ENCODE assay signal across 23 mouse cellular contexts in the genomic region with DNA sequence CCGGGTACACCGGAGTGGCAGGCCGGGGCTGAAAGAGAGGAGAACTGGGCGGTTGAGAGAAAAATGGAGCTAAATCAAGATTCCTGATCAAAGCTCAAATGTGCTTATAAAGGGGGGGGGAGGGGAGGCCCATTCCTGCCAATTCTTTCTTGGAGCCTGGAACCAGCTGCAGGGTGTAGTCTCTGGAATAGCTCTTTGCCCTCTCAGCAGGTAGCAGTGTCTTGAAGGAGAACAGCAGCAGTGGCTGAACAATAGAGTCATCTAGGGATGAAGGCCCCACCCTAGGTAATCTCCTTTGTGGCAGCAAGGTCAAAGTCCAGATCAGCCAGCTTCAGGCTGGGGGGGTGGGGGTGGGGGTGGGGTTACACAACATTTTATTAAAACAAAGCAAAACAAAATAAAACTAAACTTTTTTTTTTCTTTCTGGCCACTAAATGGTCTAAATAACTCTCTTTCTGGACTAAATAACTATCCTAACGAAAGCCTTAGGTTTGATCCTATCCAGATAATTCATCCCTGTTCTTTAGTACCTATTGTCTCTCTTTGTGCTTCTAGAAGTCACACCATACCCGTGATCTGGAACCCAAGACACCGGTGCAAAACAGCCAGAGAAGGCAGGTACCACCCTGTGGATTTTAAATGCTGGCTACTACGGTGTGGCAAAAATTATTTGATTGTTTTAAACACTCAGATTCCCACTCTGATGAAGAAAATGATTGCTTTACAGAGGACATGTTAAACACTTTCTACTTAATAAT.
DNase-seq lines count a peak whose midpoint lies in the region; ATAC-seq and TF ChIP-seq lines count a peak whose summit lies in the region.
"Had no signal": no experiment of that assay in that cellular context is flagged by ENCODE, and none has a peak within 500 bp of the region (broad histone marks: within the 10 kb centered on the region; RNA-seq: fewer than 3 reads in every experiment).

No protein-coding gene starts in this region.

- H3K27ac ChIP-seq in midbrain, embryonic 11.5 days (ENCODE audit: low read depth, low read length) = no peak overlapping the region
- no peak overlapping the region for H3K27ac ChIP-seq in midbrain, embryonic 16.5 days (ENCODE audit: low read length)
- peak overlapping the region; percentile 98 for H3K27ac ChIP-seq in ES-E14 (ENCODE audit: insufficient read depth, low read depth, low read length, poor library complexity, severe bottlenecking)
- H3K27ac ChIP-seq in lung, postnatal 0 days (ENCODE audit: low read length) = no peak overlapping the region
- H3K27ac ChIP-seq: forebrain, embryonic 12.5 days; forebrain, embryonic 15.5 days; heart, embryonic 15.5 days; hindbrain, embryonic 12.5 days; hindbrain, embryonic 15.5 days had no signal

- TF ChIP-seq CTCF in lung, postnatal 0 days (IDR thresholded peaks at IDR 0.05) = no peak

- no peak overlapping the region for H3K4me2 ChIP-seq in midbrain, embryonic 11.5 days
- H3K4me2 ChIP-seq in midbrain, embryonic 16.5 days (ENCODE audit: low read length) = no peak overlapping the region
- no peak overlapping the region for H3K4me2 ChIP-seq in lung, postnatal 0 days (replicated peaks; ENCODE audit: low read depth, low read length)
- H3K4me2 ChIP-seq: forebrain, embryonic 12.5 days; forebrain, embryonic 15.5 days; heart, embryonic 12.5 days; heart, embryonic 15.5 days; hindbrain, embryonic 12.5 days; hindbrain, embryonic 15.5 days had no signal

- DNase-seq in midbrain, embryonic 11.5 days (ENCODE audit: low spot score, missing footprints) = peak; percentile 77
- peak; percentile 71 for DNase-seq in ES-E14 (ENCODE audit: low read depth, low spot score)
- peak; percentile 95 for DNase-seq in ZHBTc4 (ENCODE audit: low read depth, low spot score)
- DNase-seq in cerebellum, adult 9-11 months = no peak
- DNase-seq in lung, postnatal 0 days (ENCODE audit: low spot score) = no peak
- DNase-seq: adrenal gland, adult 8-10 months; adrenal gland, postnatal 25 days; cerebellum, adult 11-12 months; cerebellum, adult 8-10 months; cerebellum, postnatal 14 days; gastrocnemius, postnatal 25 days; heart, adult 18-20 months; heart, postnatal 10 days; heart, postnatal 36 days had no signal

- TF ChIP-seq EP300 in lung, postnatal 0 days (IDR thresholded peaks at IDR 0.05) = no peak

- no peak overlapping the region for H3K4me3 ChIP-seq in midbrain, embryonic 11.5 days (ENCODE audit: low read depth, low read length)
- H3K4me3 ChIP-seq in midbrain, embryonic 16.5 days (ENCODE audit: low read depth, low read length) = no peak overlapping the region
- no peak overlapping the region for H3K4me3 ChIP-seq in ES-E14 (ENCODE audit: insufficient read depth in 1 of 2, low read depth in 1 of 2, low read length in 2 of 2, poor library complexity in 1 of 2, severe bottlenecking in 1 of 2)
- no peak overlapping the region for H3K4me3 ChIP-seq in lung, postnatal 0 days (ENCODE audit: low read depth, low read length)
- H3K4me3 ChIP-seq: forebrain, embryonic 12.5 days; forebrain, embryonic 15.5 days; heart, embryonic 12.5 days; heart, embryonic 15.5 days; hindbrain, embryonic 12.5 days; hindbrain, embryonic 15.5 days had no signal

- no peaks in the 10 kb centered on the region for H3K27me3 ChIP-seq in midbrain, embryonic 11.5 days (ENCODE audit: control insufficient read depth, insufficient read depth, low read length)
- no peaks in the 10 kb centered on the region for H3K27me3 ChIP-seq in midbrain, embryonic 16.5 days (ENCODE audit: control insufficient read depth, insufficient read depth, low read depth, low read length)
- H3K27me3 ChIP-seq in lung, postnatal 0 days (replicated peaks; ENCODE audit: insufficient read depth, low read length) = no peaks in the 10 kb centered on the region
- H3K27me3 ChIP-seq: forebrain, embryonic 12.5 days; forebrain, embryonic 15.5 days; heart, embryonic 12.5 days; heart, embryonic 15.5 days; hindbrain, embryonic 12.5 days; hindbrain, embryonic 15.5 days had no signal

- H3K36me3 ChIP-seq in midbrain, embryonic 11.5 days (ENCODE audit: control insufficient read depth, insufficient read depth, low read length) = no peaks in the 10 kb centered on the region
- no peaks in the 10 kb centered on the region for H3K36me3 ChIP-seq in midbrain, embryonic 16.5 days (ENCODE audit: control insufficient read depth, insufficient read depth, low read length)
- no peaks in the 10 kb centered on the region for H3K36me3 ChIP-seq in ES-E14 (ENCODE audit: control insufficient read depth, insufficient read depth, low read length, poor library complexity, severe bottlenecking)
- no peaks in the 10 kb centered on the region for H3K36me3 ChIP-seq in lung, postnatal 0 days (ENCODE audit: insufficient read depth, low read length)
- H3K36me3 ChIP-seq: forebrain, embryonic 12.5 days; forebrain, embryonic 15.5 days; heart, embryonic 12.5 days; heart, embryonic 15.5 days; hindbrain, embryonic 12.5 days; hindbrain, embryonic 15.5 days had no signal

- ATAC-seq in midbrain, embryonic 11.5 days (ENCODE audit: low FRiP score) = peak; percentile 38; the same call in 1 of the 2 replicates
- ATAC-seq in midbrain, embryonic 16.5 days = no peak
- no peak for ATAC-seq in lung, postnatal 0 days
- ATAC-seq: CD4-positive, CD25-positive, alpha-beta regulatory T cell, adult 4 months; forebrain, embryonic 15.5 days; intestine, postnatal 0 days had no signal

- 76% methylated on average over 8 of the region's 8 CpGs for WGBS in midbrain, embryonic 11.5 days
- 74% methylated on average over 8 of the region's 8 CpGs for WGBS in midbrain, embryonic 16.5 days
- 83% methylated on average over 8 of the region's 8 CpGs for WGBS in lung, postnatal 0 days

- in situ Hi-C loops in ES-E14 (cut with MboI; ENCODE audit: low sequenced_read_pairs in 2 of 2, unreplicated experiment in 2 of 2) = no loop called here

- no peaks in the 10 kb centered on the region for H3K9me3 ChIP-seq in midbrain, embryonic 11.5 days (ENCODE audit: control insufficient read depth, low read length)
- H3K9me3 ChIP-seq in midbrain, embryonic 16.5 days (replicated peaks; ENCODE audit: control insufficient read depth, low read length, poor library complexity, severe bottlenecking) = no peaks in the 10 kb centered on the region
- H3K9me3 ChIP-seq in ES-E14 (ENCODE audit: control insufficient read depth, insufficient read depth, low read depth, low read length) = peaks cover 20% of the 10 kb centered on the region
- no peaks in the 10 kb centered on the region for H3K9me3 ChIP-seq in lung, postnatal 0 days (ENCODE audit: low read length)
- H3K9me3 ChIP-seq: forebrain, embryonic 12.5 days; forebrain, embryonic 15.5 days; heart, embryonic 12.5 days; heart, embryonic 15.5 days; hindbrain, embryonic 12.5 days; hindbrain, embryonic 15.5 days had no signal

- H3K4me1 ChIP-seq in midbrain, embryonic 11.5 days (ENCODE audit: control insufficient read depth, insufficient read depth, low read length) = no peaks in the 10 kb centered on the region
- no peaks in the 10 kb centered on the region for H3K4me1 ChIP-seq in midbrain, embryonic 16.5 days (ENCODE audit: control insufficient read depth, insufficient read depth, low read length)
- H3K4me1 ChIP-seq in ES-E14 (ENCODE audit: control insufficient read depth in 2 of 2, insufficient read depth in 2 of 2, low read length in 2 of 2, poor library complexity in 1 of 2) = no peaks in the 10 kb centered on the region; a peak in 2 of 4 replicates
- H3K4me1 ChIP-seq in lung, postnatal 0 days (ENCODE audit: insufficient read depth, low read depth, low read length) = no peaks in the 10 kb centered on the region
- H3K4me1 ChIP-seq: forebrain, embryonic 12.5 days; forebrain, embryonic 15.5 days; heart, embryonic 12.5 days; heart, embryonic 15.5 days; hindbrain, embryonic 12.5 days; hindbrain, embryonic 15.5 days had no signal

- no peak overlapping the region for H3K9ac ChIP-seq in midbrain, embryonic 11.5 days (ENCODE audit: low read length)
- no peak overlapping the region for H3K9ac ChIP-seq in midbrain, embryonic 16.5 days (ENCODE audit: low read depth, low read length)
- no peak overlapping the region for H3K9ac ChIP-seq in ES-E14 (ENCODE audit: insufficient read depth, low read depth, low read length, poor library complexity, severe bottlenecking)
- H3K9ac ChIP-seq in lung, postnatal 0 days (replicated peaks; ENCODE audit: low read depth) = no peak overlapping the region
- H3K9ac ChIP-seq: forebrain, embryonic 12.5 days; forebrain, embryonic 15.5 days; heart, embryonic 12.5 days; heart, embryonic 15.5 days; hindbrain, embryonic 12.5 days; hindbrain, embryonic 15.5 days had no signal

TF ChIP-seq in ES-E14, 5 proteins besides CTCF, POLR2A, EP300 and RAD21:
- TF ChIP-seq ZNF384 (IDR thresholded peaks at IDR 0.05; ENCODE audit: low read depth, low read length) (no peak), CHD2 (IDR thresholded peaks at IDR 0.05; ENCODE audit: low read depth, low read length) (no peak; the same call in 1 of the 2 replicates), ZC3H11A (IDR thresholded peaks at IDR 0.05; ENCODE audit: borderline replicate concordance, low read depth, low read length) (no peak), MAFK (IDR thresholded peaks at IDR 0.05; ENCODE audit: insufficient read depth, low read depth, low read length) (no peak), HCFC1 (IDR thresholded peaks at IDR 0.05; ENCODE audit: borderline replicate concordance, insufficient read depth, low read length) (no peak)

Comparison
In these comparisons a context has a peak if more than half of its experiments do, and no peak if none do; other contexts are left out.
1. DNase-seq: peak in midbrain, embryonic 11.5 days (single experiment), ES-E14 (single experiment) and ZHBTc4 (single experiment); none in cerebellum, adult 9-11 months (single experiment) and lung, postnatal 0 days (single experiment).